Mouse (Mus musculus) spleen, postnatal 10 days (tissue): ENCODE results near the gene Sobp.

ENCODE experiments used
- DNase-seq, 2 experiments: peaks; one replicate each; pipeline ENCODE4 v3.0.0; 2021 to 2022; ENCODE audit warnings: low spot score in 2 of 2

The Sobp gene

DNA sequence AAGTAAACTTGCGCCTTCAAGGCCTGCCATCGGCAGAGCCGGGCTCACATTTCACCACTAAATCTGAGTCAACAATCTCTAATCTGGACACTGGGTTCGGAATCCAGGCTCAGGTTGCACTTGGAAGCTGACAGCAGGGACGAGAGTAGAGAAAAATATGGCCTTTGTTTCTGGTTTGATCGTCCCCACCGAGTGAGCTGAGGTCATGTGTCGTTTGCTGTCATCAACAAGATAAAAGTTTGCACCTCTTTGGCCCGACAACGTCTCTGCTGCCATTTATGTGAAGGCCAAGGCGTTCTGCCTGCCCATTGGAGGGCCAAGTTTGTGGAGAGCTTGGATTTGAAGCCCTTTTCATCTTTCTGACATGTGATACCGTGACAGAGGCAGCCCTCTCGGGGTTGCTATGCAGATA, 178.8 kb downstream of the Sobp start:
- DNase-seq = no peak

DNA sequence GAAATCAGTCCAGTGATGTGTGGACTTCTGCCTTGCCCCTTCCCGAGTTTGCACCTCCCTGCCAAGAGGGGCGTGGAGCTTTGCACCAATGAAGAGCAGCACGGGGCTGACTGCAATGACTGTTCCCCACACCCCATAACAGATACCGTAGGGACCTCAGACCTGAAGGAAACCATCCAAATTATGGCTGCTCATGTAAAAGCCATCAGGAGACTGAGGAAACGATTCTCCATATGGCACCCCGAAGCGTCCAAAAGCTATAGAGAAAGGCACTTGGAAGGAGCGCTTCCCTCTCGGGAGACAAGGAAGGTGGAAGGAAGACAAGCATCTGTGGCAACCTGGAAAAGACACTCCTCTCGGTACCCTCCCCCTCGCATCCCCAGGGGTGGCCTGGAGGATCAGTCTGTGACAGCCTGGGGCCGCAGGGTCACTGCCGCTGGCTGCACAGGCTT, 180.0 kb downstream of the Sobp start:
- DNase-seq = no peak

DNA sequence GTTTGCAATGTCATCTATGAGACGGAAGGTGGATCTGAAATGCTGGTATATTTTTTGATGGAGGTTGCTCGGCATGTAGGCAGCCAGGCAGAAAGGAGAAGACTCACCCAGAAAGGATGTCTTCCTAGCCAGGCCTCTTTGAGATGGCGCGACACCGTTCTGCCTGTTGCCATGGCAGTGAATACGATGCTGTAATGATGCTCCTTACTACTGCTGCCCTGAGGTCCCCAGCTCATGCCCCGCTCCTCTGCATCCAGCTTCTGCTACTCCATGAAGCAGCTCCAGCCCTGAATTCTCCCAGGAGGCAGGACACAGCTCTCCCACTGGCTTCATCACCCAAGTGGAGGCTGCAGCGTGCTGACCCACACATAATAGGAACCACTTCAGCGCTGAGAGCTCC, 183.3 kb downstream of the Sobp start:
- DNase-seq = no peak

DNA sequence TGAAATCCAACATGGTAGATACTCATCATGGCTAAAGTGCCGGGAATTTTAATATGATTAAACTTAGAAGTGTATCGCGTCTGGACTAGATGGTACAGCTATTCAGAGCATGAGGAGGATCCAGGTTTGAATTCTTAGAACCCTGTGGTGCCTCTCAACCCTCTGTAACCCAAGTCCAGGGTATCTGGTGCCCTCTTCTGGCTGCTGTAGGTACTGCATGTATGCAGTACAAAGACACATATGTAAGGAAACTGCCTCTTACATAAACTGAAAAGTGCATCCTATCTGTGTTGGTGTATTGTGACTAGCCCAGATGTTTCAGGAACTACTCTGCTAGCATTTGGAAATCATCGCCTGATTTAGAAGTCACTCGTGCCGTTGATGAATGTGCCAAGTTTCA, 184.4 kb downstream of the Sobp start:
- peak; percentile 58 to 76 for DNase-seq

DNA sequence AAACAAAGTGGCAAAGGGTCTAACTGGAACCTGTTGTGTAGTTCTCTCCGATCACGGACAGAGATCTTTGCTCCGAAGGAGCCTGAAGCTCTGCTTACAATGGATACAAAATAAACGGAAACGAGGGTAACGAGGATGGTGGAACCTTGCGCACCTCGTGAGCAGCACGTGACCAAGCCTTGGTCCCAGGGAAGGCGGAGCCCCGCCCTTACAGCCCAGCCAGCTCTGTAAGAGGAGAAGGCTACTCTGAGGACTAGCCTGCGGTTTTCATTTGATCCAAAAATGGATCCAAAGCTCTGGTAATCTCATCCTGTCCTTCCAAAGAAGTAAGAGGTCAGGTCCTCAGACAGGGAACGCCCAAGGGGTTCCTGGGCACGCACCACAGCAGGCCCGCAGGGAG, 185.7 kb downstream of the Sobp start:
- no peak for DNase-seq

DNA sequence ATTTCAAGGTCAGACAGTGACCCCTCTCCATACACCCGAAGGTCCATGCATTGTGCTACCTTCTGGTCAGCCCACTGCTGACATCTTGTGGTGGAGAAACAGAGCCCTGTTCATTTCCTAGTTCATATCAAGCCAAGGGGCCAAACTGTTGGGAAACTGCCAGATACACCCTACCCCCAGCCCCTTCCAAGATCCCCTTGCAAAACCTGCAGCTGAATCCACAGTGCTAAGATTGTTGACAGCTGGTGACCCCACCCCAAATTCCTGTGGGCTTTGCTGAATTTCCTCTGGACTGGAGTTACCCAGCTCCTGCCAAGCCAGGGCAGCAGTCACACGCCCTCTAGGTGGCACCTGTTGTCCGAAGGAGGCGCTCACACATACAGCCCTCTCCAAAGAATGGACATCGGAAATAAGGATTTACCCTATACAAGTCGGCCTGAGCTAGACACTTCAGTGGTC, 186.7 kb downstream of the Sobp start:
- DNase-seq = peak; percentile 25 to 53

DNA sequence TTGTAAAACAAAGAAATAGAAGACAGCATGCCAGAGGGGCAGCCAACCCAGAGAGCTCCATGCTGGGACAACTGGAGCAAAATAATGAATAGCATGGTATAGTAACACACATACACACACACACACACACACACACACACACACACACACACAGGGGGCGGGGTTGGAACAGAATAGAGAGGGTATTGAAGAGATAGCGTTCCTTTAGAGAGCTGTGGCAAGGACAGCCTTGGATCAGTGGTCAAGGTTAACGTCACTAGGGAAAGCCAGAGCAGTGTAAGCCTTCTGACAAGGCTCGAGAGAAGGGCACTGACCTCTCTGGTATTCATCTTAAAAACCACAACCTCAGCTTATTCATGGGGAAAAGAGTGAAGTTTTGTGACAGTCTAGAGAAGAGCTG, 189.4 kb downstream of the Sobp start:
- DNase-seq = no peak

DNA sequence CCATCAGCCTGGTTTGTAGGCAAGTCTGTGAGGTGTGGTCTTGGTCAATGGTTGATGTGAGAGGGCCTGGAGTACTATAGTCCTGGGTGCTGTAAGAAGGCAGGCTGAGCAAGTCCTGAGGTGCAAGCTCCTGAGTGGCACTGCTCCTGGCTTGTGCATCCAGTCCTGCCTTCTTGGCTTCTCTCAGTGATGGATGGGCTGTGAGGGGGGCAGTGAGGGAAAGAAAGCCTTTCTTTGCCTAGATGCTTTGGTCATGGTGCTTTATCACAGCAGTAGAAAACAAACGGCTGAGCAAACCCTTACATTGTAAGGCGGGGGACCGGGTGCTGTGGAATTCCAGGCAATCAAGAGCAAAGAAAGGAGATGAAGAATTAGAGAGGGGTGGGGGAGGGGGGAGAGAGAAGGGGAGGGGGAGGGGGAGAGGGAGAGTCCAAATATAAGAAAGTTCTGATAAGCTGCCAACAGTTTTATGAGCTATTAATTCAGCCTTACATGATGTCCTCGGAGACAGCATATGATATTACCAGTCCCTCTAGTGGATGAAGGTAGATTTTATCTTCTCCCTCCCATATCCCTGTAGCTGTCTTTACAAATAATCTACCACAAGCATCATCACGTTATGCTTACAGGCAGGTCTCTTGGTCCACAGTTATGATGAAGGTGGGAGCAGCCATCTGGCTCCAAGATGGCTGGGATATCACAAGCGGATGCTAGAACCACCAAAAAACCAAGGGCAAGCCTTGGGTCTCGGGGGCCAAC, 193.2 kb downstream of the Sobp start:
- no peak for DNase-seq

DNA sequence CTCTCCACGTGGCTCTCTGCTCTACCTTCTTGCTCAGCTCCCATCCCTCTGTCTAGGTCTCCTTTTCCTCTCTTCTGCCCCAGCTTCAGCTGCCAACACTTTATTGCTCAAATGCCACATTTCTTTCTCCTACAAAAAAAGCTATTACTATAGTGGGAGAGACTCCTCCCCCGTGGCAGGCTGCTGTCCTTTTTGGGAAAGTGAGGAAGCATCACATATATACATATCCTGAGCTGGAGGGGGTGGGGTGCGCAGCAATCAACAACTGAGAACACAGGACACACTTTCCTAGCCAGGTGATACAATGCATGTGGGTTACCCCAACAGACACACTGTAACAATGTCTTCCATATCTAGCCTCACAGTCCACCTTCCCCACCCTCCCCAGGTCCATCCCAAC, 196.0 kb downstream of the Sobp start:
- no peak for DNase-seq

DNA sequence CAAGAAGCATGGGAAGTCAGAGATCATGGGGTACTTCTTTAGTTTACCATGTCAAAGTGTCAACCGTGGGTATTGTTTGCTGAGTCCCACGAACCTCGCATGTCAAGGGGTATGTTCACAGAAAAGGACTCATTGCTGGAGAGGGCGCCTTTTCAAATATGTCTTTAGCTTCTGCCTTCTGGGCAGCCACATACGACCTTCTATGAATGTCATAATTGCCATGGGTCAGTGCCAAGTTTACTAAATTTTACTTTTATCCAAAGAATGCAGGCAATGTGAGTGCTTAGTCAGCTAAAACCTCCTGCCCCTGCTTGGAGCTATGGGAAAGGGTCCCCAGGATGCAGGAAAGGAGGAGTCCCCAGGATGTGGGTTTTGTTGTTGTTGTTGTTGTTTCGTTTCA, 197.8 kb downstream of the Sobp start:
- DNase-seq = no peak

DNA sequence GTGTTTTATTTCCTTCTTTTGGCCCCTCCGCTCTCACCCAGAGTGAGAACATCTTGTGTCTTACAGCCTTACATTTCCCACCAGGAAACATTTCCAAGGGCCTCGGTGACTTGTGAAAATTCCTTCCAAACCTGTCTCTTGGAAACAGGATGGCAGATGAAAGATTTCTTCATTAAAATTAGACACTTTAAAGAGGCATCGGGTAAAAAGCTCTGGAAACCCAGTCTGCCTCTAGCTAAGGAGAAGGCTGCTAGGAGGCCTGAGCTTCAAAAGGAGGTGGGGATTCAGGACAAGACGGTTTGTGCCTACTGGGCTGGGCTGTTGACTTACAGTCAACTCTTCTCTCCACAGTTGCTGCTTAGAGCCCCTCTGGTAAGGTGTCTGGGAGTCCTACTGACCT, 200.8 kb downstream of the Sobp start:
- no peak for DNase-seq

DNA sequence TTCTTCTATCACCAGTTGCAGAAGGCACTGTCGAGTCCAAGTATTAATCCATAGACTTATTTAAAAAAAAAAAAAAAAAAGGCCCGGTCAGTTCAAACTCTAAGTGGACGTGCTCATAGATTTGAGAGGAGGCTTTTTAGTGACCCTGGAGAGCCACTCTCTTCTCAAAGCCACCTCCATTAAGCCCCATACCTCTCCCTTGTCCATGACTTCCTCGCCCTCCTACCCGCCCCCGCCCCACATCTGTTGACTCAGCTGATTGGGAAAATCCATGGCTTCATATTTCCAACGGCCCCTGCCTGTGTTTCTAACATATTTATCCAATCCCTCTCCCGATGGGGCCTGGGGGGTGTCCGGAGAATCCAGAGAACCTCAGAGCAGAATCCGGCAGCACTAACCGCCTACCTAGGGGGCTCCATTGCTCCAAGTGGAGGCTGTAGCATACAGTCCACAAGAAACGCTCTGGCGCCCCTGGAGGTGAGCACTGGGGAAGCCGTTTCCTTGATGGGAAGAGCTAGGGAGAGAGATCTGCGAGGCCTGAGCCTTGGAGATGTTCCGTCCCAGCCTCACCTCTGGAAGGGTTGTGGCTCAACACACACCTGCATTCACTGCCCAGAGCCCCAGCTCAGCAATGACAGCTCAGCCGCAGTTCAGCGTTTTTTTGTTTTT, 201.7 kb downstream of the Sobp start:
- peak; percentile 31 to 76 for DNase-seq

DNA sequence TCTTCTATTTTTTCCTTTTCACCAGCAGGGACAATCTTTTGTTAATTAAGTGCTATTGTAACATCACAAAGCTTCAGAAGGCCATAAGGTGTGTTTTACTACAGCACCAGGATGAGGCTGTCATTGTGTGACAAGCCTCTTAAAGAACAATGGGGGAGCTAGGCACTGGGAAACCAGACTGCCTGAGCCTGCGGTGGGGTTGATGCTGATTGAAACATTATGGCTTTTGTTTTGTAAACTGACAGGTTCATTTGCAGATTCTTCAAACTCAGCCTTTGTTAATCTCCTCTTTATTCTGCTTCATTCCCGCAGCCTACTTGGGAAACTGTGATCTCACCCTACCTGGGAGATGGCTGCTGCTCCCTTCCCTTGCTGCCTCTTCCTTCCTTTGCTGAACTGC, 206.0 kb downstream of the Sobp start:
- DNase-seq = no peak

DNA sequence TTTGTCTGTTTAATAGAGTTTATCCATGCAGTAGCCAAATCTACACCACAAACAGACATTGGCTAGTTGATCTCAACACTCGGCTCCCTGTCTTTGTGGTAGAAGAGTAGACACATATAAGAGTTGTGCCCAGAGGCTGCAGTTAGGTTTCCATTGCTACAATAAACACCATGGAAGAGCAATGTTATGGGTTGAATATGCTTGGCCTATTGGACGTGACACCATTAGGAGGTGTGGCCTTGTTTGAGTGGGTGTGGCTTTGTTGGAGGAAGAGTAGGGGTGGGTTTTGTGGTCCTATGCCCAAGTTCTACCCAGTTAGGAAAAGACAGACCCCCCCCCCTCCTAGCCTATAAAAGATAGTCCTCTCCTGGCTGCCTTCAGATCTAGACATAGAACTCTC, 211.3 kb downstream of the Sobp start:
- no peak for DNase-seq

DNA sequence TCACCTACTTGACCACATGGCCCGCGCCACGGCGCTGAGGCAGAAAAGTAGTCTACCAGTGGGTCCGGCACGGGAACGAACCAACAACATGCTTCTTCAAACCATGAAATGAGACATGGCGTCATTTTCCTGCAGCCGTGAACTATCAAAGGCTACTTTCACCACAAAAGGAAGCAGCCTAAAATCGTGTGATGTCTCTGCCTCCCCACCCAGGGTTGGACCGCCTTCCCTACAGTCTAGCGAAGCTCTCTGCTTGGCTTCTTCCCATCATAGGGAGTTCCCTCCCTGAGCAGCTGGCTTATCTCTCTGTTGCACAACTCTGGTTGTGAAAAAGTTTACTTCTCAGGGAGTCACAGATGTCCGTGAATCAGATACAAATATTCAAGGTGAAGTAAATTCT, 211.7 kb downstream of the Sobp start:
- DNase-seq = peak in 1 of 2 experiments; percentile 47

DNA sequence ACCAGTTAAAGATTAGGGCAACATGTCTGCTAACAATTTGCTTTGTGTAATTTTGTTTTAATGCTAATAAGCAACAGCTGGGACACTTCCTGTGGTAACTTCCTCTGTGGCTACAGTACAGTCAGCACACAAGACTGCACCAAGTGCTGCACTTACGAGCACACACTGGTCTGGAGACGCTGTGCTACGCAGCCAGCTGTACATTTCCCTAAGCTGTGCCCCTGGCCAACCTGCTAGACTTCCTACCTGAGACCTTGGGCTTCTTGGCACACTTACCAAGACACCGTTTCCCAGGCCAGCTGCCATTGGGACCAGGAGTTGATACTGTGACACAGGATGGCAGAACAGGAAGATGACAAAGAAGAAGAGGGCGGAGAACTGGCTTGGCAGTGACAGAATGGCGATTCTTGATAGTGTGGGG, 212.1 kb downstream of the Sobp start:
- peak; percentile 26 to 35 for DNase-seq

DNA sequence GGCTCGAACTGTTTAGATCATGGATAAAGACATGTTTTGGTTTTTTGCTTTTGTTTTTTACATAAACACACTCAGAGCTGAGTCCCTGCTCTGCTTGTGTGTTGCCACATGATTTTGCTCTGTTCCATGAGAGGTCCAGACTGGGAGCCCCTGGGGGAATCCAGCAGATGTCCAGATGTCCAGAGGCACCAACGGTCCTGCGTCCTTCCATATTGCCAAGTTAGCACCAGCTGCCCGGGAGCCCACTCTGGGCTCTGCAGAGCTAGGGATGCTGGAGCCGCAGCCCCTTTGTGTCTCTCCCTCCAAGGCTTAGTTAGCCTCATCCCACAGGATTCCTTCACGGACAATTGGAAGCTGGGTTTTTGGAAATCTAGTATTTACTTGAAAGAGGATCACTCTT, 212.6 kb downstream of the Sobp start:
- no peak for DNase-seq

DNA sequence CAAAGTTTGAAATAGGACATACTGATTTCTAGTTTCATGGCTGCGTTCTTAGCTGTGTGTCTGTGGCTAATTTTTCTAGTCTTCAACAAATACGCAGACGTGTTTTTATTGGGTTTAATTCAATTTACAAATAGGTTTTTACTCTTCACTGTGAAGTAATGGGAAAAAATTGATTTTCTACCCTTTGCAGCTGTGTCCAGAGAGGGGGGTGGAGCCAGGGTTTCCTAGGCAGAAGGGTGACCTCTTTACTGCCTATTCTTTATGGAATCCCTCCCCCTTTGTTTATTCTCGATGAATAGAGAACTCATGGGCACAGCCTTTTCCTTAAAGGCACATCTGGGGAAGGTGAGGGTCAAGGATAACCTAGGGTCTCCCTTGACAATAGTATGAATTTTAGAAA, 215.6 kb downstream of the Sobp start:
- no peak for DNase-seq

DNA sequence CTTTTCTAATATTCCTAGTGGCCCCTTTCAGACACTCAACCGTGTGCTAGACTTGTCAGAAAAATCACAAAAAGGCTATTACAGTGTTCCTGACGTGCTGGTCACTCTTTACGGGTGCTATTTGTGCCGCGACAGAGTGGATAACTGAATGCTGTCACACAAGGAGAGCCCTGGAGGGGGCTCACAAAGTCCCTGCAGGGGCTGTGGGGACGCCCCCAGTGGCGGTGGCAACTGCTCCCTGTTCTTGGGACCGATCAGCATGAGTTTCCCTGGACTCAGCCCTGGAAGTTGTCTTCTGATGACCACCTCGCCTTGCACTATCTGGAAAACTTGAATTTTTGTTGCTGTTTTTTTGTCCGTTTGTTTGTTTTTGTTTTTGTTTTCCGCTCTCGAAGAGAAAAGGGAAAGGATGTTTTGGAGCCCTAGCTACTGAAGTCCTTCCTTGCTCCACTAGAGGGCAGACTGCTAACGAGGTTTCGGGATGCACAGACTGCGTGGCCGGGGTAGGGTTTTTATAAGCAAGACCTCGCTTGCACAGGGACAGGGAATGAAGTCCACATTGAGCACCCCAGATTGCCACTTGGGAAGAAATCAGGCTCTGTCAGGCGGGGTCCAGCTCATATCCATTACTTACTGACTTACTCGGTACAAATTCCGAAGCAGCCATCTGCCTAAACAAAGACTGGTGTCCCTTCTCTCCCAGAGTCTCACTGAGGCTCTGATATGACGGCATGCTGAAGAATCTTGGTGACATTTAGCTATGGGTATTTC, 216.3 kb downstream of the Sobp start:
- DNase-seq = peak; percentile 35 to 69

DNA sequence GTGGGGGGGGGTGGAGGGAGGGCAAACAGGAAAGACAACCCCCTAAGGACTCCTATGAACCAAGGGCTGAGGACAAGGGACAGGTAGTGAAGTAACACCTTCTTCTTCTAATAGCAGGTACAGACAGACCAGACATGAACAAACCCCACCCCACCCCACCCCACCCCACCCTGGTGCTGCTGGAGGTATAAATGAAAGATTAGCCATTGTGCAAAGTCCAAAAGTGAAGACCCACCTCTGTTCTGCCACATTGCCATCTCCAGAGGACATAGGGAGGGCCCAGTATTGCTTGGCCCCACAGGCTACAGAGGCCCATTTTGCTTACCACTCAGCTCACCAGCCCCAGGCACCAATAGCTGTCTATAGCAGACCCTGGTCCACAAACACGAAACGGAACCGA, 219.1 kb downstream of the Sobp start:
- no peak for DNase-seq

DNA sequence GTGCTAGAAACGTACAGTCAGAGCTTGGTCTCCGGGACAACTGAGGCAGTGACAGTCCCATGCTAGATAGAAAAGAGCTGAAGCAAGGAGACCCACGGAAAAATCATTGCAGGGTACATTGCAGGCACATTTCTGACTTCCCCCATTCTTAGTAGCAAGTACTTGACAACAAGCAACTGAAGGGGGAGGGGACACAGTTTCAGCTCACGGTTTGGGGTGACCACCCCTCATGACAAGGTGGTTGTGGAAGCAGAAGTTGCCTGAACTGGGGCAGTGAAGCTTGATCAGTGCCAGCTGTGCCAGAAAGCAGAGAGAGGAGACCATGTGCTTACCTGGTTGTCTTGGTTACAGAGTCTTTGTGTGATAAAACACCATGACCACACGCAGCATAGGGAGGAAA, 220.7 kb downstream of the Sobp start:
- DNase-seq = no peak
